Mouse (Mus musculus) Patski (cell line): ENCODE measurements at regions not wholly inside any gene's neighbourhood (a gene's known extent, or its start where the extent isn't known, plus 50 kb on each side); places are given as distances from the start of the nearest gene placed in this dataset.

Experiments
- ATAC-seq: fragments of 100-300 bp; one replicate; pipeline ENCODE4 v1.8.0; 2021
- CTCF ChIA-PET: fragments of 350-600 bp; sonication (Branson Sonifier 250); formaldehyde crosslinking; loops from one replicate; lab custom pipeline; 2022; ENCODE audit warnings: inconsistent platforms; lab: Charles Lee
- POLR2A ChIA-PET: fragments of 350-600 bp; sonication (Branson Sonifier 250); formaldehyde crosslinking; loops from one replicate; lab custom pipeline; 2022; ENCODE audit warnings: antibody characterized with exemption, inconsistent platforms; lab: Charles Lee
- DNase-seq: peaks from one replicate; pipeline ENCODE4 v3.0.0-alpha.2; 2011; ENCODE audit warnings: low read depth, low spot score
- H3K27me3 ChIP-seq: fragments of 371-371 bp; one replicate; pipeline ENCODE4 v1.5.1; 2021
- CTCF ChIP-seq: fragments of 100-300 bp; IDR thresholded peaks from one replicate; pipeline ENCODE4 v1.5.1; 2021
- in situ Hi-C: fragments of 300-500 bp; cut with MboI; formaldehyde crosslinking; loops from 3 replicates; pipeline ENCODE4 v1.11.1; 2018; ENCODE audit warnings: low pct_unique_long_range_greater_than_20kb, mixed read lengths

DNA sequence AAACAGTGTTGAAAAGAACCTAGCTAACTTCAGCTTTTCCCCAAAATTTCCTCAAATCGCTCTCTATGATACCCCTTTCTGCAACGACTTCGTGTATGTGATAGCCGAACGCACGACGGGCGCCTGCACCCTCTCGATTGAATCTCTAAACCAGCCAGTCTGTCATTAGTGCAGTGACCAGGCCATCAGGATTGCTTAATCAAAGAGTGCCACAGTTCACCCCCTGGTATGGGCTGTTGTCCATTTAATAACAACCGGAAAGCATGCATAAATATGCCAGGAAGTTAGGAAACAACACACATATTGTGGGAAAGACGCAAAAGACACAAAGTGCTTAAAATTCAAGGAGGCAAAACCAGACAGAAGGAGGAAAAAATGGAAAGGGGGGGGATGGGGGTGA lies 149.2 kb downstream of the Gm12728 start:
- CTCF ChIA-PET: no interaction called here
- no peaks in the 10 kb centered on the region for H3K27me3 ChIP-seq
- in situ Hi-C loops: loop anchor here (5.0 to 25.0 kb wide), 2 partner anchors 377 to 782 kb away; partner anchors contain the start of gene Plpp3
- POLR2A ChIA-PET: no interaction called here
- ATAC-seq (no peak), DNase-seq (no peak)
- no peak for TF ChIP-seq CTCF

DNA sequence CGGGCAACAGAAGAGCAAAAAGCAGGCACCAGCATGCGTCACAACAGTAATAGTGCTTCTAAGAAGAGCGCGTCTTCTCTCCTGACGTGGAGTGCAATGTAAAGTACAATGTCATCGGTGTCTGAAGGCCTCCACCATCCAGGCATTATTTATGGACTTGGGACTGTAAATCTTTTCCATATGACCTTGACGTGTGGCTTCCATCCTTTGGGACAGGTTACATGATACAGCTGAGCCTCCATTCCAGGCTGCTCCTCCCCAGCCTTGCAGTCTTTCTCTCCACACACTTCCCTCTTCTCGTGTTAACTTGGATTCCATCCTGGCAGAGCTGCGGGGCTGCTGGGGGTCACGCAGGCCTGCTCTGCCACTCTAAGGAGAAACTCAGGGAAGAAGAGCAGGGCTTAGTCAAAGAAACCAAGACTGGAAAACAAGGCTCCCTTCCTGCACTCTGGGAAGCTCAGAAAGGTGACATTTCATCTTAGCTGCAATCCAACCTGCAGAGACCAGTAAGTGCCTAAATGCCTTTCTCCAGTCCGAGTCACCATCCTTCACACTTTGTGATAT lies 150.0 kb downstream of the Gm12728 start:
- H3K27me3 ChIP-seq: no peaks in the 10 kb centered on the region
- CTCF ChIA-PET: no interaction called here
- no peak for TF ChIP-seq CTCF
- POLR2A ChIA-PET: no interaction called here
- in situ Hi-C loops: loop anchor here (5.0 to 25.0 kb wide), 2 partner anchors 377 to 782 kb away; partner anchors contain the start of gene Plpp3
- no peak for ATAC-seq
- DNase-seq: no peak

DNA sequence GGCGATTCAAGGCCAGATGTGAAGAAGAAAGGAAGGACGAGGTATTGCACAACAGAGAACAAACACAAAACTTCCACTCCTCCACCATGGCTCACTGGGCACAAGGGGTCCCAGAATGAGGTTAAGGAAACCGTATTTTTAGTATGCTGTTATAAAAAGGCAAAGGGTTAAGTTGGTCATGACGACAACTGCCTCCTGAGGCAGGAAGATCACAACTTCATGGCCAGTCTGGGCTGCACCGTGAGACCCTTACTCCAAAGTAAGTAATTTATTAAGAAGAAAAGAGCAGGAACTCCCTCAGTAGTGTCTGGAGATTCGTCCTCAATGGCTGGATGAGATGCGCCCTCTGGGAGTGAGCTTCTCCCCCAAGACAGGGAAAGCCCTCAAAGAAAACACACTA lies 151.2 kb downstream of the Gm12728 start:
- in situ Hi-C loops: loop anchor here (25.0 kb wide), 1 partner anchor 379 kb away; no protein-coding TSS in a partner anchor
- TF ChIP-seq CTCF: no peak
- DNase-seq: no peak
- no peak for ATAC-seq
- POLR2A ChIA-PET: no interaction called here
- CTCF ChIA-PET: interaction anchor here (0.9 kb wide), 1 partner anchor 12 kb away, joined by 3 read pairs; no protein-coding TSS in a partner anchor
- no peaks in the 10 kb centered on the region for H3K27me3 ChIP-seq

DNA sequence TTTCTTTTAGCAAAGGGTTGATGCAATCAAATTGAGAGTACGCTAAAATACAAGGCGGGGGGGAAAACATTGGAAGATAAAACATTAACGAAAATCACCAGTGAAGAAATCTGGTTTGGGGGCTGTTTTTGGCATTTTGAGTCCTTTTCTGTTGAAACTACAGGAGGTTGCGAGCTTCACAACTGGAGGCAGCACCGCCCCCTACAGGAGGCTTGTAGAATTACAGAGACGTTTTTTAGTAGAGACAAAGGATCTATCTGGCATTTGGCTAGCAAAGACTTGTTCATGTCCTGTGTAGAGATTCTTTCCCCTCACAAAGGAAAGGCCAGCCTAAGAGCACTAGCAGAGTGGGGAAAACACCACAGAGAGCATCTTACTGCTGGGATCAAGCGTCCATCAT lies 152.1 kb downstream of the Gm12728 start:
- ChIA-PET POLR2A (no interaction called here), CTCF (interaction anchor here (0.9 to 1.1 kb wide), 2 partner anchors 13 to 35 kb away, joined by 3 read pairs; no protein-coding TSS in a partner anchor)
- in situ Hi-C loops: loop anchor here (25.0 kb wide), 1 partner anchor 379 kb away; no protein-coding TSS in a partner anchor
- DNase-seq (no peak), ATAC-seq (no peak)
- no peaks in the 10 kb centered on the region for H3K27me3 ChIP-seq
- peak; percentile 51 for TF ChIP-seq CTCF

DNA sequence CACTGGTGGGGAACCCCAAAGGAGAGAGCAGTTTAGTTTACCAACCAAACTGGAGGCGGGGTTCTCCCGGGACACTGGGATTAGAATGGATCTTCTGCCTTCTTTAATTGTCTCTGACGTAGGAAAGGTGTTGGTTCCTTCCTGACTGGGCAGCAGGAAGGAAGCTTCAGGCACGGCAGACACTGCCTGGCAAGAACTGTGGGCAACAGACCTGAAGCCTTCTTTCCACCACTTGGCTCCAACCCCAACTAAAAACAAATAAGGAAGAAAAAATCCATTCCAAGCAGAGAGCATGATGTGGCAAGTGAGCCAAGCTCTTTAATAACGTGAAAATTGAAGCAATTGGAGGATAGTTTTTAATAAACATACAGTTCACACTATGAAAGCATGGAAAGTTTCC lies 155.3 kb downstream of the Gm12728 start:
- ChIA-PET CTCF (interaction anchor here (1.2 to 1.4 kb wide), 2 partner anchors 110 to 147 kb away, joined by 4 read pairs; no protein-coding TSS in a partner anchor), POLR2A (interaction anchor here (0.6 to 0.7 kb wide), 2 partner anchors 15 to 24 kb away, joined by 4 to 6 read pairs; no protein-coding TSS in a partner anchor)
- DNase-seq (no peak), ATAC-seq (no peak)
- H3K27me3 ChIP-seq: no peaks in the 10 kb centered on the region
- in situ Hi-C loops: loop anchor here (25.0 kb wide), 1 partner anchor 383 kb away; no protein-coding TSS in a partner anchor
- TF ChIP-seq CTCF: no peak

DNA sequence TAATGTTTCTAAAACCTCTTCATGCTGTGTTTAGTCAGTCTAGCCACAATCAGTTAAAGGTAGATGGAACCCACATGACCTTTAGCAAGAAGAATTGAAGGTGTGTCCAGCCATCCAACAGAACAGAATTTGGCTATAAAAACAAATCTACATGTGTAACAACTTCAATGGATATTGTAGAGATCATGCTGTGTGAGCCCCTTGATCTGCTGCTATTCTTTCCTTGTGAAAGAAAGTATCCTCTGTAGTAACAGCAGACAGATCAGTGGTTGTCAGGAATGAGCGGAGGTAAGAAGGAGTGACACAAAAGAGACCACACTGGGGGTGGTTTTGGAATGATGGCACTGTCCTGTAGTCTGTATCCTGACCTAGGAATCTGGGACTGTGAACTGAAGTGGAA lies 156.3 kb downstream of the Gm12728 start:
- CTCF ChIA-PET: no interaction called here
- in situ Hi-C loops: loop anchor here (25.0 kb wide), 1 partner anchor 384 kb away; no protein-coding TSS in a partner anchor
- ATAC-seq (no peak), DNase-seq (no peak)
- no peaks in the 10 kb centered on the region for H3K27me3 ChIP-seq
- no peak for TF ChIP-seq CTCF
- POLR2A ChIA-PET: no interaction called here

DNA sequence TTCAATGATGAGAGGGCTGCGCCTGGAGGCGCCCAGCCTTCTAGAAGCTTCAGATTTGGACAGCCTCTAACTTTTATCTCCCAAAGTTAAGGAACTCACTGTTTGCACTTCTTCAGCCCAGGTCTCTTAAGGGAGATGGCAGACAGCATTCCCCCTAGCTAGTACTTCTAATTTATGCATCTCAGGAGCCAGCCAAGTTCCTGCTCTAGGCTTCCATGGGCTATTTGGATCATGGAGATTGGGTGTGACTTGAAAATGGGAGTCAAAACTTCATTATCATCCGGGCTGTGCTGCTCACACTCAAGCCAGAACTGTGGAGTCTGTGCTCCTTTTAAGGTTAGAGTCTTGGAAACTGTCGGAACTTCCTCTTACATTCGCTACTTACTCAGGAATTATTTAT lies 158.7 kb downstream of the Gm12728 start:
- in situ Hi-C loops: loop anchor here (25.0 kb wide), 1 partner anchor 386 kb away; no protein-coding TSS in a partner anchor
- ATAC-seq (no peak), DNase-seq (no peak)
- no peaks in the 10 kb centered on the region for H3K27me3 ChIP-seq
- ChIA-PET CTCF (no interaction called here), POLR2A (no interaction called here)
- no peak for TF ChIP-seq CTCF

DNA sequence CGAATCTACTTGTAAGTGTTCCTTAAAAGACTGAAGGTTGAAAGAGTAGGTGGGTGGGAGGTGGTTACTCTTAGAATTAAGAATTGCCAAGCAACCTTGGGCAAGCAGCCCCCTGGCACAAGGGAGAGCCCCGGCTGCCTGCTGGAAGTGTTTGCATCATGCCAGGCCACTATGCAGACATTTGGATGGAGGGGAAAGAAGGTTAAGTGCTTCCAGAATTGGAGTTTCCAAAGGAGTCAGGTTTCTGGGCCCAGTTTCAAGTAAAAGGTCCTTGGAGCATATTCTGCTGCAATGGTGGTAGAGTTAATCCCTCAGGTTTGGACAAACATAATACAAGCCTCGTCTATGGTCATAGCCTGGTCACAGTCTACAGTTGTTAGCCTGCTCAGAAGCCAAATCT lies 162.7 kb downstream of the Gm12728 start:
- ChIA-PET CTCF (no interaction called here), POLR2A (no interaction called here)
- no peak for DNase-seq
- no peak for ATAC-seq
- in situ Hi-C loops: no loop called here
- TF ChIP-seq CTCF: no peak
- no peaks in the 10 kb centered on the region for H3K27me3 ChIP-seq

DNA sequence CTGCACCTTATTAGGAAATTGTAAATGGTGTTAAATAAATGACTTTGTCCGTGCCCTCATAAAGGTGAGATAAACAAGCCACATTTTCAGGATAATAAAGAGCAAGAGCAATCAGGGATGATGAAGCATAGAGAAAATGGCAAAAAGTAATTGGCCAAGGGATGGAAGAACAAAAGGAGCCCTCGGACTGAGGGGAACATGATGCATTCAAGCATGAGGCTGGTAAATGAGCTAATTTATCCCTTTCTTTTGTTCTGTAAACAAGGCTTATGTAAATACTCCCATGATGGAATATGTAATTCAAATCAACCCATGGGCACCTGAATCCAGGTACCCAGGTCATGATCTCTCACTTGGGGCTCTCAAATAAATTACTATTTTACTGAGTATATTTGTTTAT lies 166.8 kb downstream of the Gm12728 start:
- CTCF ChIA-PET: no interaction called here
- no peaks in the 10 kb centered on the region for H3K27me3 ChIP-seq
- POLR2A ChIA-PET: no interaction called here
- TF ChIP-seq CTCF: no peak
- ATAC-seq (no peak), DNase-seq (no peak)
- in situ Hi-C loops: no loop called here

DNA sequence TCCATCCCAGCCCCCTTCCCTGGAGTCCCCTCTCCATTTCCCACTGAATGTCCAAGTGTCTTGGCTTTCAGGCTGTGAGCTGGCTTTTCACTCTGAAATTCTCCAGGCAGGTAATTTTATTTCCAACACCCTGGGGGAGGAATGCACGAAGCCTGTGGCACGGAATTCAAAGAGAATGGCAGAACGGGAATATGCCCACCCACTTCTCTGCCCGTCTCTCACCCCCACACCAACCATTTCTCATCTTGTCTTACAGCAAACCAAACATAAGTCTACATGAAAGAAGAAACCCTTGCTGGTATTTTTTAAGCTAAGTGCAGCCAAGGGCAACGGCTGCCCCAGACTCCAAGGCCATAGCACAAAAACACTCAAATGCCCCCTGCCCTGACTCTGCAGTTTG lies 168.7 kb downstream of the Gm12728 start:
- ATAC-seq (no peak), DNase-seq (no peak)
- ChIA-PET POLR2A (no interaction called here), CTCF (no interaction called here)
- no peaks in the 10 kb centered on the region for H3K27me3 ChIP-seq
- in situ Hi-C loops: no loop called here
- TF ChIP-seq CTCF: no peak

DNA sequence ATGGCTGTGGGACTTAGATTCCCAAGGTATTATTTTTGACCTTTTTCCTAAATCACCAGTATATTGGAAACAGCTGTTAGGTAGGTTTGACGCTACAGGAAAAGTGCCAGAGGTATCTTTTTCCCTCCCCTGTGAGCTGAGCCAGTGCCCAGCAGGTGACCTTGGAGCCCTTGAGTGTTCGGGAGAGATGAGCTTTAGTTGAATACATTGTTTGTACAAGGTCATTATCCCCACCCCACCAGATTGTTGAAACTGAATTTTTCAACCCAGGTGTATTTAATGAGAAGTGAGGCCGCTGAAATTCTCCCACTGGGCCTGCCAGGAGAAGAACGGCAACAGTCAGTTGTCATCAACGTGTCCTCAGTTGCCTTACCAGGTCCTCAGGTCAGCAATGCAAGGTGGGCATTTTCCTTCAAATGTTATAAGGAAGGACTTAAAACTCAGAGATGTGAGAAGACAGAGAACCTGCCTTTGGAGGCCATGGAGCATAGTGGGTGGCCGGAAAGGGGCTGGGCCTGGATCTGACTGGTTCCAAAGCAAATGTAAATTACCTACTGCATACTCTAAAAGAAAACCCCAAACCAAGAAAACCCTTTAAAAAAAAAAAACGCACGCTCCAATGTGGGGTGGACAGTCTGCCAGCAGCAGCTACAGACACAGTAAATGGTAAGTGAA lies 172.2 kb downstream of the Gm12728 start:
- no peak for TF ChIP-seq CTCF
- DNase-seq (no peak), ATAC-seq (no peak)
- no peaks in the 10 kb centered on the region for H3K27me3 ChIP-seq
- ChIA-PET CTCF (no interaction called here), POLR2A (interaction anchor here (0.6 kb wide), 1 partner anchor 256 kb away, joined by 3 read pairs; no protein-coding TSS in a partner anchor)
- in situ Hi-C loops: no loop called here
